Mouse (Mus musculus) layer of hippocampus, adult 18-20 months (tissue): Measurements from ENCODE around the gene Btbd2. TPM values are rescaled to one million over a fixed set of nuclear protein-coding genes. Genes with fewer than 3 reads are reported as not detected.
"Not testable (repeated sequence)": the region's sequence is repeated elsewhere in the genome, so short reads cannot be mapped to it uniquely, and the experiment has no call there.

Source experiments
- DNase-seq, 2 experiments: peaks; one replicate each; pipeline ENCODE4 v3.0.0; 2022; ENCODE audit warnings: low spot score in 2 of 2
- microRNA-seq, 2 experiments: library from miRNA; unstranded; fragments of <30 nt; microRNA quantifications; one replicate each; pipeline ENCODE4 v1.2.0; 2021
- total RNA-seq, 2 experiments: library from RNA; stranded (reverse); gene quantifications; 2 replicates each; pipeline ENCODE4 v1.2.3; 2021

Gene Btbd2
- total RNA-seq, 2 experiments from 2014 or later, result 110 to 114 TPM

DNA sequence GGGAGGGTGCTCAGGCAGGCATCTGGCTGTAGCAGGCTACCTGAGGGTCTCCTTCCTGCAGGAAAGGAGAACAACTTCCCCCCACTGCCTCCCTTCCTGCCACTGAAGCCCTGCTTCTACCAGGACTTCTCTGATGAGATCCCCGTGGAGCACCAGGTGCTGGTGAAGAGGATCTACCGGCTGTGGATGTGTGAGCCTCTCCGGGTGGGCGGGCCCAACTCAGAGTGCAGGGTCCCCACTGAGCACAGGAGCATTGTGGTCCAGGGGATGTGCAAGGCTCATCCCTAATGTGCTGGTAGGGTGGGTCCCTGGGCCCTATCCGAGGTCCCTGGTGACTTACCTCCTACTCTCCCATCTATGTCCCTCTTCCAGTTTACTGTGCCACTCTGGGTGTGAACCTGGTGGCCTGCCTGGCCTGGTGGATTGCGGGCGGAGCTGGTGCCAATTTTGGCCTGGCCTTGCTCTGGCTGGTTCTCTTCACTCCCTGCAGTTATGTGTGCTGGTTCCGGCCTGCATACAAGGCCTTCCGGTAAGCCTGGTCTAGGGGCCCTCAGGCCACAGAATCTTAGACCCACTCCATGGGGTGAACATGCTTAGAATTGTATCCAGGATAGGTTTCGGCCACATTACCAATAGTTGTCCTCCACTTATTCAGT, 47.5 kb downstream of the Btbd2 start:
- DNase-seq, result no peak

DNA sequence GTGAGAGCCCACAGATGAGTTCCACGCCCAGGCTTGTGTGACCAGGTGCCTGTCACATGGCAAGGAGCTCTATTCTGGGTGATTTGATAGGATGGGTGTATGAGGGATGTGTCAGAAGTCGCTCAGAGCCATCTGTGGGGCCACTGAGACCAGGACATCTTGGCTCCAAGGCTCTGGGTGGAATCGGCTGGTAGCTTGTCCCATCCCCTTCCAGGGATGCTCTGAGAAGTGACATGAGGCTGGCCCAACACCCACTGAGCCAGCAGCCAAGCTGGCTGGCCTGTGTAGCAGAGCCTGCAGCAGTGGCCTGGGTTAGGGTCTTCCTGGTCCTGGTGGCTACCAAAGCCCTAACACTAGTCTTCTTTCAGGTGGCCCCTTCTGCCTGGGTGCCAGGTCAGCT, 48.4 kb downstream of the Btbd2 start:
- no peak for DNase-seq

DNA sequence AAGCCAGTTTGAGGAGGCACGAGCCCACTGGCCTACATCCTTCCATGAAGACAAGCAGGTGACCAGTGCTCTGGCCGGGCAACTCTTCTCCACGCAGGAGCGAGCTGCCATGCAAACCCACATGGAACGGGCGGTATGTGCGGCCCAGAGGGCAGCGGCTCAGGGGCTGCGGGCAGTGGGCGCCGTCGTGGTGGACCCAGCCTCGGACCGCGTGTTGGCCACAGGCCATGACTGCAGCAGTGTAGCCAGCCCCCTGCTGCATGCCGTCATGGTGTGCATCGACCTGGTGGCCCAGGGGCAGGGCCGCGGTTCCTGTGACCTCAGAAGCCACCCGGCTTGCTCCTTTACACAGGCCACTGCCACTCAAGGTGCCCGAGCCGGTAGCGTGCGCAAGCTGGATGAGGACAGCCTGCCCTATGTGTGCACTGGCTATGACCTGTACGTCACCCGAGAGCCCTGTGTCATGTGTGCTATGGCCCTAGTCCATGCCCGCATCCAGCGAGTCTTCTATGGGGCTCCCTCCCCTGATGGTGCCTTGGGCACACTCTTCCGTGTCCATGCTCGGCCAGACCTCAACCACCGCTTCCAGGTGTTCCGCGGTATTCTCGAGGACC, 50.0 kb downstream of the Btbd2 start:
- no peak for DNase-seq

DNA sequence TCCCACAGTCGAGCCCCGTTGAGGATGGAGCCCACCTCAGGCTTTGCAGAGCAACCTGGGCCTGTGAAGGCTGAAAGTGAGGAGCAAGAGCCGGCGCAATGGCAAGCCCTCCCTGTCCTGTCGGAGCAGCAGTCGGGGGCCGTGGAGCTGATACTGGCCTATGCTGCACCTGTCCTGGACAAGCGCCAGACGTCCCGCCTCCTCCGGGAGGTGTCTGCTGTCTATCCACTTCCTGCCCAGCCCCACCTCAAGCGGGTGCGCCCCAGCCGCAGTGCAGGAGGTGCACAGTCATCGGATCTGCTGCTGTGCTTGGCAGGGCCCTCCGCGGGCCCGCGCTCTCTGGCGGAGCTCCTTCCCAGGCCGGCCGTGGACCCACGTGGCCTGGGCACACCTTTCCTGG, 50.6 kb downstream of the Btbd2 start:
- DNase-seq, result no peak

DNA sequence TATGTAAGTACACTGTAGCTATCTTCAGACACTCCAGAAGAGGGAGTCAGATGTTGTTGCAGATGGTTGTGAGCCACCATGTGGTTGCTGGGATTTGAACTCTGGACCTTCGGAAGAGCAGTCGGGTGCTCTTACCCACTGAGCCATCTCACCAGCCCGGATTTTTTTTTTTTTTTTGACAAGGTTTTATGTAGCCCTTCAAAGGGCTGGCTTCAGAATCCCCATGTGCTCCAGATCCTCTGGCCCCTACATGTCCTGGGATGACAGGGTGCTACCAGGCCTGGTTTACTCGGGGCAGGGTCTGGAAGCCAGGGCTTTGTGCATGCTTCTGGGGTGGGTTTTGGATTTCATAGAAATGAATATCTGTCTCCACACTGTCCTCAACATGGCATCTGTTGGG, 51.1 kb downstream of the Btbd2 start, which contains the start of gene Gm49322:
TSS of gene Gm49322 (plus strand) at position 301 of the 400 bp plus-strand sequence.
- DNase-seq, result not testable (repeated sequence)

DNA sequence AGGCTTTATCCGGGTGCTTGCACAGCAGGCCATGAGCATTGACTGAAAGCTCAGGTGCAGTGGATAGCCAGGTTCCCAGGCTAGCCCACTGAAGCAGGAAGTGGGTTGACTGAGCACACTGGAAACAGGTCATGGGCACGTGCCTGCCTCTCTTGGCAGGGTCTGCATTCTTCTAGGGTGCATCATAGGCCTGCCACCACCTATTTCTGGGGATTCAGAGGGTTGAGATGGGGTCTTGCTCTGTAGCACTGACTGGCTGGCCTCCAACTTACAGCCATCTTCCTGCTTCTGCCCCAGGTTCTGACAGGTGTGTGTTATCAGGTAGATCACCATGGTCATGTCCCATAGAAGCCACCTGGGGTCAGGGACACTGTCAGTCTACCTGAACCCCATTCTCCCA, 51.9 kb downstream of the Btbd2 start:
- no peak for DNase-seq

DNA sequence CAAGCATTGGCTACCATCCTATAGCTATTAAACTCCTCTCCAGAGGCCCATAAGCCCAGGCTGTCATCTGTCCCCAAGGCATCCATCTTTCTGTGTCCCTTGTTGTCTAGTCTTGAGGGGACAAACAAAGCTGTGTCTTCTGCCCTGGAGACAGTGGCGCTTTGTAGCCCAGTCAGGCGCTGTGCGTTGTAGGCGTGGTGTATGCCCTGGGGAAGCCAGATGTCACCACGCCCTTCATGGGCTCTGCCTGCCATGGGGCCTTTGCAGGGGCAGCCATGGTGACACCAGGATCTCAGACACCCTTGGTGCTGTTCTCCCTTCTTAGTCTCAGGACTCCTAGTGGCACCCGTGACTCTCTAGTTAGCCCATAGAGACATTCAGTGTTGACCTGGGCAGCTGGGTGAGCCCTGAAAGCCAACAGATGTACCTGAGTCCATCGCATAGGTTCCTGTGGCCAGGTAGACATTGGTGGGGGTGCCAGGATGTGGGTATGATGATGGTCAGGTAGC, 52.8 kb downstream of the Btbd2 start:
- DNase-seq, result peak in 1 of 2 experiments; percentile 49

DNA sequence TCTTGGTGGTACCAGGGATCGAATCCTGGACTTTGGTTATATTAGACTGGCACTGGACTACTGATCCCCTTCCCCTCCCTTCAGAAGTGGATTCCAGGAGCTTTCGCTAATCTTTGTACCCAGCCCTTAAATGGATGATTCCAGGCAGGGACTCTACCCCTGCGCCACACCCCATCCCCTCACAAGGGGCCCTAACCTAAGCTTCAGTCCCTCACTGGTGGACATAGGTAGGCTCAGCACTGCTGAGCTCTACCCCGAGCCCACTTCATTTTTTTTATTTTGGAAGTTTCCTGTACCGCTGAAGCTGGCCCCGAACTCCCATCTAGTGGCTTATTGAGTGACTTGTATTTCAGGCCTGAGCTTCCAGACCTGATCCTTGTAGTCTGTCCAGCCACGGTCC, 53.5 kb downstream of the Btbd2 start:
- DNase-seq, result no peak

DNA sequence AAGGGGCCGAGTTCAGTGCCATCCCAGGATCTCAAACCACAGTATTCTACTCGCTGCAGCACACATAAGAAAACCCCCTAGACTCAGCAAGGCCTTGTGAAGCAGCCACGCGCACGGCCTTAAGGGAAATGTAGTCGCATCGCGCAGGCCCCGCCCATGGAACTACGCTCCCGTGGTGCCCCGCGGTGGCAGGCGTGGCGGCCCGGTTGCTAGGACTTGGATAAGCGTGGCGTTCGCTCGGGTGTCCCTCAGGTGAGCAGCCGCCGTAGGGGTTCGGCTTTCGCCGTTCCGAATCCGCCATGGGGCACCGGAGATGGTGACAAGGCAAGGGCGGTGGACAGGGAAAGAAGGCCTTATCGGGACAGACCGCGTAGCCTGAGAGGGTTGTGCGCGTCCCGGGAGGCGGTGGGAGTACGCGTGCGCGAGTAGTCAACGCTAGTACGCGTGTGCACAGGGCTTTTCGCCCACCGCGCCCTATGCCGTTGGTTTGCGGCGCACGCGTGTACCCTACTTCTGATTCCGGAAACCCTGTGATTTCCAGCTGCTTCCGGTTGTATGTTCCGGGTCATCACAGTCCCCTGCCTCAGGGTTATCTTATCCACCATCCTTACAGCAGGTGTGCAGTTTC, 54.1 kb downstream of the Btbd2 start, which contains the start of the genes Scamp4 and Adat3:
TSS of gene Scamp4 (plus strand) at position 175 of the 628 bp plus-strand sequence.
TSS of gene Adat3 (plus strand) at position 183 of the 628 bp plus-strand sequence.
- DNase-seq, result peak; percentile 95 to 98

DNA sequence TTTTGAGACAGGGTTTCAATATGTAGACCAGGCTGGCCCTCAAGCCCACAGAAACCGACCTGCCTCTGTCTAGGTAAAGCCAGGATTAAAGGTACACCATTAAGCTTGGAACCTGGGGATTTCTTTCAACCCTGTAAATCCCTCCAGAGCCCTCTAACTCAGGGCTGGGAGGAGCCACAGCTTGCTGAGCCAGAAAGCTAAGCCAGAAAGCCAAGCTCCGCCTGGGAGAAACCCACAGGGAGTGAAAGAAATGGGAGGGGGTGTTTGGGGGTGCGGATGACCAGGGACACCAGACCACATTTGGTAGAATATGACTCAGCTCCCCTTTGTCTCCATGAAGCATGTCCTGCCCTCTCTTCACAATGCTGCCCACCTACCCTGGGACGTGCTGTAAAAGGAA, 60.6 kb downstream of the Btbd2 start:
- no peak for DNase-seq

Small RNA genes within 50 kb of the gene (microRNA-seq; reads per million reads assigned to microRNA genes)
- gene Mir6912, result 3.5 reads per million in 2 experiments

Other genes with a start within 250 kb of the Btbd2 start
- gene Tcf3, start 223.4 kb downstream of the Btbd2 start, total RNA-seq, result 10 to 100 TPM; 27.1 to 27.3 TPM
- gene Onecut3, start 162.2 kb downstream of the Btbd2 start, total RNA-seq, result under 1 TPM in 1 of 2 experiments, not detected in 1; 0.07 TPM
- under 1 TPM; 0.18 to 0.22 TPM for gene Atp8b3, start 117.9 kb downstream of the Btbd2 start, total RNA-seq
- gene Rexo1, start 95.5 kb downstream of the Btbd2 start, total RNA-seq, result 10 to 100 TPM; 44.8 to 48.1 TPM
- gene Klf16, start 79.8 kb downstream of the Btbd2 start, total RNA-seq, result 10 to 100 TPM; 57.3 to 62.1 TPM
- gene Abhd17a, start 66.7 kb downstream of the Btbd2 start, total RNA-seq, result 100 to 1,000 TPM; 166 to 168 TPM
- 10 to 100 TPM; 43.9 to 54.4 TPM for gene Scamp4, start 54.2 kb downstream of the Btbd2 start, total RNA-seq
- 1 to 10 TPM; 1.7 to 3.4 TPM for gene Adat3, start 54.2 kb downstream of the Btbd2 start, total RNA-seq
- gene Gm49322, start 51.0 kb downstream of the Btbd2 start, total RNA-seq, result 1 to 10 TPM; 2.6 to 3.1 TPM
- 100 to 1,000 TPM; 230 to 247 TPM for gene Csnk1g2, start 34.2 kb downstream of the Btbd2 start, total RNA-seq
- gene Mknk2, start 21.0 kb upstream of the Btbd2 start, total RNA-seq, result 10 to 100 TPM; 44.7 to 46.1 TPM
- gene Mob3a, start 44.9 kb upstream of the Btbd2 start, total RNA-seq, result 10 to 100 TPM; 13.2 to 13.5 TPM
- 10 to 100 TPM; 52.5 to 54.7 TPM for gene Izumo4, start 45.1 kb upstream of the Btbd2 start, total RNA-seq
- gene Ap3d1, start 85.2 kb upstream of the Btbd2 start, total RNA-seq, result 100 to 1,000 TPM; 138 TPM
- 10 to 100 TPM; 40.6 to 49.6 TPM for gene Dot1l, start 98.1 kb upstream of the Btbd2 start, total RNA-seq
- 10 to 100 TPM; 52.3 to 57.3 TPM for gene Sf3a2, start 141.1 kb upstream of the Btbd2 start, total RNA-seq
- 10 to 100 TPM; 63.3 to 71.2 TPM for gene Plekhj1, start 141.6 kb upstream of the Btbd2 start, total RNA-seq
- gene Amh, start 148.2 kb upstream of the Btbd2 start, total RNA-seq, result 1 to 10 TPM; 3.3 to 3.6 TPM
- 1 to 10 TPM; 2.2 to 3.0 TPM for gene Jsrp1, start 156.4 kb upstream of the Btbd2 start, total RNA-seq
- 100 to 1,000 TPM; 518 to 519 TPM for gene Oaz1, start 169.6 kb upstream of the Btbd2 start, total RNA-seq
- gene Lingo3, start 187.0 kb upstream of the Btbd2 start, total RNA-seq, result 10 to 100 TPM; 42.7 to 51.6 TPM
- gene Lsm7, start 198.1 kb upstream of the Btbd2 start, total RNA-seq, result 10 to 100 TPM; 41.4 to 50.4 TPM
- gene Sppl2b, start 198.2 kb upstream of the Btbd2 start, total RNA-seq, result 10 to 100 TPM; 46.4 to 55.6 TPM
- under 1 TPM; 0.40 to 0.56 TPM for gene Tmprss9, start 214.8 kb upstream of the Btbd2 start, total RNA-seq
- gene Timm13, start 243.9 kb upstream of the Btbd2 start, total RNA-seq, result 100 to 1,000 TPM; 136 to 144 TPM